ENCODE assay signal across 15 mouse cellular contexts in the genomic region with DNA sequence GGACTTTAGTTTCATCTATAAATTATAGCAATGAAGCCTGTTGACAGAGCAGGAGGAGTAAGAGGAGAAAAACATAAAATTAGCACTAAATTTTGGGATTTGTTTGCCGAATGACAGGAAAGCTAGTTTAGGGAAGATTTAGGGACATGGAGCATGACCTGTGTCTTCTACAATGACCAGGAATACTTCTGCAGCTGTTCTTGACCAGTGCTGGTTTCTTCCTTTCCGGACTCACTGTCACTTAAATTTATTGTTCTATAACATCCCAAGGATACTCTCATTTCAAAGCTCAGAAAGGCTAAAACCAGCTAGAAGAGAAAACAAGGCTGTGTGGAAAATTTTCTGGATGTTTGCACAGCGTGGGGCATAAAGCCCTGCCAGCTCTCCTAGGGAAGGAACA.
"Had no signal": no experiment of that assay in that cellular context is flagged by ENCODE, and none has a peak within 500 bp of the region (broad histone marks: within the 10 kb centered on the region; RNA-seq: fewer than 3 reads in every experiment).

No protein-coding gene starts in this region.

- H3K27me3 ChIP-seq: intestine, embryonic 15.5 days; limb, embryonic 12.5 days; limb, embryonic 15.5 days; midbrain, embryonic 13.5 days had no signal

- H3K36me3 ChIP-seq: intestine, embryonic 15.5 days; limb, embryonic 12.5 days; limb, embryonic 15.5 days; midbrain, embryonic 10.5 days; midbrain, embryonic 13.5 days had no signal

- DNase-seq: kidney, adult 18-20 months; left cerebral cortex, postnatal 4 days; liver, postnatal 0 days; lung, embryonic 14.5 days; thymus, adult 18-20 months; thymus, postnatal 36 days had no signal

- H3K9ac ChIP-seq: intestine, embryonic 15.5 days; limb, embryonic 12.5 days; limb, embryonic 15.5 days; liver, embryonic 14.5 days; liver, postnatal 0 days; lung, embryonic 14.5 days; midbrain, embryonic 13.5 days had no signal

- H3K4me2 ChIP-seq: intestine, embryonic 15.5 days; limb, embryonic 12.5 days; limb, embryonic 15.5 days; liver, embryonic 11.5 days; lung, embryonic 14.5 days; midbrain, embryonic 13.5 days had no signal

- H3K27ac ChIP-seq: intestine, embryonic 15.5 days; limb, embryonic 12.5 days; limb, embryonic 15.5 days; liver, embryonic 14.5 days; macrophage; midbrain, embryonic 10.5 days; midbrain, embryonic 13.5 days had no signal

- H3K9me3 ChIP-seq: intestine, embryonic 15.5 days; limb, embryonic 12.5 days; limb, embryonic 15.5 days; midbrain, embryonic 10.5 days; midbrain, embryonic 13.5 days had no signal

- H3K4me1 ChIP-seq: intestine, embryonic 15.5 days; limb, embryonic 12.5 days; limb, embryonic 15.5 days; midbrain, embryonic 10.5 days; midbrain, embryonic 13.5 days had no signal

- ATAC-seq: intestine, embryonic 15.5 days; liver, postnatal 0 days; lung, postnatal 0 days; midbrain, embryonic 13.5 days had no signal

- H3K4me3 ChIP-seq: intestine, embryonic 15.5 days; limb, embryonic 12.5 days; limb, embryonic 15.5 days; midbrain, embryonic 10.5 days; midbrain, embryonic 13.5 days had no signal
